Mouse (Mus musculus) hindbrain, embryonic 11.5 days (tissue): ENCODE data around the gene Rhot2. TPM values are rescaled to one million over a fixed set of nuclear protein-coding genes. Genes with fewer than 3 reads are reported as not detected.

Source experiments
- ATAC-seq: fragments of 200-750 bp; cut with Nextera tagmentation; 2 replicates; pipeline ENCODE4 v1.8.0; 2017; ENCODE audit warnings: mild to moderate bottlenecking, moderate TSS enrichment, moderate library complexity; ENCODE audit not compliant: low FRiP score
- DNase-seq: peaks from one replicate; pipeline ENCODE4 v3.0.0-alpha.2; 2015; ENCODE audit warnings: low spot score
- H3K27ac ChIP-seq: fragments of 300-500 bp; sonication (generic); 2 replicates; pipeline ENCODE4 v1.5.1; 2014; ENCODE audit warnings: mild to moderate bottlenecking, low read depth, low read length
- H3K27me3 ChIP-seq: fragments of 300-500 bp; sonication (generic); 2 replicates; pipeline ENCODE4 v1.6.1; 2014; ENCODE audit warnings: mild to moderate bottlenecking, low read length, moderate library complexity, mixed read lengths; ENCODE audit not compliant: control insufficient read depth, insufficient read depth
- H3K36me3 ChIP-seq: fragments of 300-500 bp; sonication (generic); 2 replicates; pipeline ENCODE4 v1.6.1; 2014; ENCODE audit warnings: mild to moderate bottlenecking, low read length, moderate library complexity, mixed read lengths; ENCODE audit not compliant: control insufficient read depth, insufficient read depth
- H3K4me1 ChIP-seq: fragments of 300-500 bp; sonication (generic); replicated peaks from 2 replicates; pipeline ENCODE4 v1.6.1; 2014; ENCODE audit warnings: low read length, mixed read lengths; ENCODE audit not compliant: control insufficient read depth, insufficient read depth
- H3K4me2 ChIP-seq: fragments of 300-500 bp; sonication (generic); replicated peaks from 2 replicates; pipeline ENCODE4 v1.6.1; 2014; ENCODE audit warnings: mild to moderate bottlenecking, low read depth, low read length
- H3K4me3 ChIP-seq: fragments of 300-500 bp; sonication (generic); 2 replicates; pipeline ENCODE4 v1.5.1; 2014; ENCODE audit warnings: low read depth, low read length
- H3K9ac ChIP-seq: fragments of 300-500 bp; sonication (generic); 2 replicates; pipeline ENCODE4 v1.6.1; 2014; ENCODE audit warnings: low read depth, low read length
- H3K9me3 ChIP-seq: fragments of 300-500 bp; sonication (generic); 2 replicates; pipeline ENCODE4 v1.6.1; 2016; ENCODE audit warnings: low read length; ENCODE audit not compliant: control insufficient read depth
- WGBS: fragments of 180-500 bp; shearing (Covaris S2); extraction: QIAGEN DNeasy Blood & Tissue Kit; methylation state at CpG from one replicate; pipeline ENCODE4 v1.1.7; 2014; 5-methylcytosine and 5-hydroxymethylcytosine counted together
- polyA plus RNA-seq: library from polyadenylated mRNA; unstranded; fragments of >200 nt; fragmentation: Nextera tagmentation; extraction: Ambion mirVana; gene quantifications from 2 replicates; pipeline ENCODE4 v1.2.1, GENCODE M21; 2014

The Rhot2 gene
- 7.9 and 9.3 TPM in 2 replicates for polyA plus RNA-seq

GRCm38 (mm10) chr17:25844396-25844901, at the start of gene Rhot2:
Rhot2 (minus strand) TSS chr17:25844851.
- peak within 1 kb of the TSS; percentile 58; the same call in 1 of the 2 replicates for H3K27ac ChIP-seq
- under 1% methylated on average over 20 of the region's 21 CpGs for WGBS
- peaks cover 18% of the 10 kb centered on the region for H3K36me3 ChIP-seq
- peak within 1 kb of the TSS; percentile 82 for H3K4me3 ChIP-seq
- DNase-seq = peak; percentile 97
- peak within 1 kb of the TSS; percentile 67 for H3K4me2 ChIP-seq
- H3K4me1 ChIP-seq = no peaks in the 10 kb centered on the region; the same call in none of the 2 replicates
- peak within 1 kb of the TSS; percentile 72 for H3K9ac ChIP-seq
- no peaks in the 10 kb centered on the region for H3K27me3 ChIP-seq
- peak; percentile 92 for ATAC-seq
- H3K9me3 ChIP-seq = no peaks in the 10 kb centered on the region

GRCm38 (mm10) chr17:25893975-25894617, 49.4 kb upstream of the Rhot2 start:
- ATAC-seq = peak; percentile 75
- 0 out of 2 replicates have a peak overlapping the region, but pooled peaks have one; percentile 30 for H3K27ac ChIP-seq
- WGBS = 33% methylated on average over 2 of the region's 2 CpGs

GRCm38 (mm10) chr17:25888837-25889236, 44.2 kb upstream of the Rhot2 start:
- no peak overlapping the region for H3K4me2 ChIP-seq
- H3K9ac ChIP-seq = no peak overlapping the region
- H3K36me3 ChIP-seq = no peaks in the 10 kb centered on the region
- H3K27ac ChIP-seq = no peak overlapping the region
- DNase-seq (no peak), ATAC-seq (no peak)
- H3K9me3 ChIP-seq = no peaks in the 10 kb centered on the region
- 0 out of 2 replicates have a peak, but pooled peaks cover under 1% of the 10 kb centered on the region for H3K4me1 ChIP-seq
- no peak overlapping the region for H3K4me3 ChIP-seq
- no peaks in the 10 kb centered on the region for H3K27me3 ChIP-seq
- 84% methylated on average over 3 of the region's 3 CpGs for WGBS

More at GRCm38 (mm10) chr17:25893975-25894617, 49.4 kb upstream of the Rhot2 start:
- Histone ChIP-seq H3K4me1 (peaks cover 7% of the 10 kb centered on the region), H3K4me3 (no peak overlapping the region), H3K9me3 (no peaks in the 10 kb centered on the region), H3K27me3 (no peaks in the 10 kb centered on the region), H3K9ac (no peak overlapping the region), H3K36me3 (no peaks in the 10 kb centered on the region), H3K4me2 (no peak overlapping the region)
- DNase-seq = peak; percentile 81

- ATAC-seq (no peak), DNase-seq (no peak)
- Histone ChIP-seq H3K9ac (no peak overlapping the region), H3K36me3 (no peaks in the 10 kb centered on the region), H3K4me2 (no peak overlapping the region), H3K27ac (no peak overlapping the region), H3K27me3 (no peaks in the 10 kb centered on the region), H3K4me3 (no peak overlapping the region), H3K4me1 (no peaks in the 10 kb centered on the region; the same call in 1 of the 2 replicates), H3K9me3 (no peaks in the 10 kb centered on the region)
- 90% methylated on average over 10 of the region's 10 CpGs for WGBS
These were observed 42.8 kb upstream of the Rhot2 start for GRCm38 (mm10) chr17:25887467-25887866.

- ATAC-seq (no peak), DNase-seq (no peak)
- no peak overlapping the region for H3K27ac ChIP-seq
- no peak overlapping the region for H3K4me2 ChIP-seq
- no peaks in the 10 kb centered on the region for H3K27me3 ChIP-seq
- no peak overlapping the region for H3K9ac ChIP-seq
- no peaks in the 10 kb centered on the region for H3K9me3 ChIP-seq
- no peaks in the 10 kb centered on the region for H3K36me3 ChIP-seq
- peaks cover 3% of the 10 kb centered on the region for H3K4me1 ChIP-seq
- no peak overlapping the region for H3K4me3 ChIP-seq
These were observed 42.2 kb upstream of the Rhot2 start for GRCm38 (mm10) chr17:25886806-25887205.

GRCm38 (mm10) chr17:25885636-25886035, 41.0 kb upstream of the Rhot2 start:
- 60% methylated on average over 4 of the region's 4 CpGs for WGBS
- Histone ChIP-seq H3K4me1 (peaks cover 14% of the 10 kb centered on the region), H3K4me2 (no peak overlapping the region), H3K36me3 (no peaks in the 10 kb centered on the region), H3K9ac (no peak overlapping the region), H3K27ac (no peak overlapping the region), H3K9me3 (no peaks in the 10 kb centered on the region), H3K4me3 (no peak overlapping the region), H3K27me3 (no peaks in the 10 kb centered on the region)
- ATAC-seq = no peak
- DNase-seq = no peak

- DNase-seq = no peak
- Histone ChIP-seq H3K9ac (no peak overlapping the region), H3K4me3 (no peak overlapping the region), H3K4me1 (peaks cover 17% of the 10 kb centered on the region), H3K27me3 (no peaks in the 10 kb centered on the region), H3K27ac (no peak overlapping the region), H3K9me3 (no peaks in the 10 kb centered on the region), H3K36me3 (no peaks in the 10 kb centered on the region), H3K4me2 (no peak overlapping the region)
- no peak for ATAC-seq
- 87% methylated on average over 3 of the region's 3 CpGs for WGBS
These were observed 39.2 kb upstream of the Rhot2 start for GRCm38 (mm10) chr17:25883824-25884223.

GRCm38 (mm10) chr17:25883268-25883667, 38.6 kb upstream of the Rhot2 start:
- 82% methylated on average over 8 of the region's 8 CpGs for WGBS
- Histone ChIP-seq H3K9me3 (no peaks in the 10 kb centered on the region), H3K36me3 (no peaks in the 10 kb centered on the region), H3K27me3 (no peaks in the 10 kb centered on the region), H3K4me1 (peaks cover 17% of the 10 kb centered on the region), H3K4me2 (no peak overlapping the region), H3K4me3 (no peak overlapping the region), H3K27ac (no peak overlapping the region), H3K9ac (no peak overlapping the region)
- no peak for DNase-seq
- ATAC-seq = no peak

- DNase-seq = no peak
- no peak for ATAC-seq
- H3K9ac ChIP-seq = no peak overlapping the region
- no peak overlapping the region for H3K4me2 ChIP-seq
- peaks cover 17% of the 10 kb centered on the region for H3K4me1 ChIP-seq
- no peaks in the 10 kb centered on the region for H3K27me3 ChIP-seq
- no peaks in the 10 kb centered on the region for H3K36me3 ChIP-seq
- no peak overlapping the region for H3K4me3 ChIP-seq
- no peaks in the 10 kb centered on the region for H3K9me3 ChIP-seq
- peak overlapping the region; percentile 89 for H3K27ac ChIP-seq
- 24% methylated on average over 5 of the region's 5 CpGs for WGBS
These were observed 37.7 kb upstream of the Rhot2 start for GRCm38 (mm10) chr17:25882306-25882705.
